Mouse (Mus musculus): ENCODE results near the gene Il16. TPM values are rescaled to one million over a fixed set of nuclear protein-coding genes. Genes with fewer than 3 reads are reported as not detected.

Gene Il16
- total and polyA plus RNA-seq, 2 experiments: 1.5 to 4.1 TPM

GRCm38 (mm10) chr7:83667936-83668645, 77.4 kb downstream of the Il16 start:
- Histone ChIP-seq H3K9ac (ENCODE audit: low read depth, low read length) (no peak overlapping the region), H3K4me3 (ENCODE audit: insufficient read depth, low read depth, low read length) (no peak overlapping the region), H3K27me3 (ENCODE audit: control insufficient read depth, insufficient read depth, low read length) (no peaks in the 10 kb centered on the region), H3K4me1 (ENCODE audit: control insufficient read depth, insufficient read depth, low read length) (no peaks in the 10 kb centered on the region), H3K27ac (replicated peaks; ENCODE audit: insufficient read depth, low read depth, low read length) (no peak overlapping the region), H3K36me3 (ENCODE audit: control insufficient read depth, insufficient read depth, low read length) (no peaks in the 10 kb centered on the region), H3K79me2 (ENCODE audit: control insufficient read depth, insufficient read depth, low read length) (no peaks in the 10 kb centered on the region)
- no peak for TF ChIP-seq CTCF (IDR thresholded peaks at IDR 0.05; ENCODE audit: low read depth, low read length)
- TF ChIP-seq POLR2A (IDR thresholded peaks at IDR 0.05; ENCODE audit: extremely low read depth, insufficient read depth, low read length): no peak
- 53% methylated on average over 5 of the region's 5 CpGs for WGBS
- no peak for DNase-seq (ENCODE audit: extremely low read depth, low read depth, low spot score)

- DNase-seq (ENCODE audit: extremely low read depth, low read depth, low spot score): no peak
- Histone ChIP-seq H3K36me3 (ENCODE audit: control insufficient read depth, insufficient read depth, low read length) (no peaks in the 10 kb centered on the region), H3K27ac (replicated peaks; ENCODE audit: insufficient read depth, low read depth, low read length) (no peak overlapping the region), H3K27me3 (ENCODE audit: control insufficient read depth, insufficient read depth, low read length) (no peaks in the 10 kb centered on the region), H3K9ac (ENCODE audit: low read depth, low read length) (no peak overlapping the region), H3K4me1 (ENCODE audit: control insufficient read depth, insufficient read depth, low read length) (no peaks in the 10 kb centered on the region), H3K4me3 (ENCODE audit: insufficient read depth, low read depth, low read length) (no peak overlapping the region), H3K79me2 (ENCODE audit: control insufficient read depth, insufficient read depth, low read length) (no peaks in the 10 kb centered on the region)
- TF ChIP-seq POLR2A (IDR thresholded peaks at IDR 0.05; ENCODE audit: extremely low read depth, insufficient read depth, low read length): no peak
- no peak for TF ChIP-seq CTCF (IDR thresholded peaks at IDR 0.05; ENCODE audit: low read depth, low read length)
- 84% methylated on average over 4 of the region's 4 CpGs for WGBS
Measured at GRCm38 (mm10) chr7:83666087-83666595, 79.4 kb downstream of the Il16 start.

GRCm38 (mm10) chr7:83662711-83663375, 82.7 kb downstream of the Il16 start:
- Histone ChIP-seq H3K9ac (ENCODE audit: low read depth, low read length) (no peak overlapping the region), H3K36me3 (ENCODE audit: control insufficient read depth, insufficient read depth, low read length) (no peaks in the 10 kb centered on the region), H3K79me2 (ENCODE audit: control insufficient read depth, insufficient read depth, low read length) (no peaks in the 10 kb centered on the region), H3K4me1 (ENCODE audit: control insufficient read depth, insufficient read depth, low read length) (no peaks in the 10 kb centered on the region; the same call in 1 of the 2 replicates), H3K27me3 (ENCODE audit: control insufficient read depth, insufficient read depth, low read length) (no peaks in the 10 kb centered on the region), H3K27ac (replicated peaks; ENCODE audit: insufficient read depth, low read depth, low read length) (no peak overlapping the region), H3K4me3 (ENCODE audit: insufficient read depth, low read depth, low read length) (no peak overlapping the region)
- TF ChIP-seq CTCF (IDR thresholded peaks at IDR 0.05; ENCODE audit: low read depth, low read length): no peak
- TF ChIP-seq POLR2A (IDR thresholded peaks at IDR 0.05; ENCODE audit: extremely low read depth, insufficient read depth, low read length): no peak
- 90% methylated on average over 6 of the region's 6 CpGs for WGBS
- DNase-seq (ENCODE audit: extremely low read depth, low read depth, low spot score): no peak

- H3K4me1 ChIP-seq (ENCODE audit: control insufficient read depth, insufficient read depth, low read length): no peaks in the 10 kb centered on the region; the same call in 1 of the 2 replicates
- no peak overlapping the region for H3K9ac ChIP-seq (ENCODE audit: low read depth, low read length)
- 95% methylated on average over 3 of the region's 3 CpGs for WGBS
- no peaks in the 10 kb centered on the region for H3K79me2 ChIP-seq (ENCODE audit: control insufficient read depth, insufficient read depth, low read length)
- TF ChIP-seq POLR2A (IDR thresholded peaks at IDR 0.05; ENCODE audit: extremely low read depth, insufficient read depth, low read length): no peak
- no peak for TF ChIP-seq CTCF (IDR thresholded peaks at IDR 0.05; ENCODE audit: low read depth, low read length)
- DNase-seq (ENCODE audit: extremely low read depth, low read depth, low spot score): no peak
- H3K36me3 ChIP-seq (ENCODE audit: control insufficient read depth, insufficient read depth, low read length): no peaks in the 10 kb centered on the region
- no peaks in the 10 kb centered on the region for H3K27me3 ChIP-seq (ENCODE audit: control insufficient read depth, insufficient read depth, low read length)
- no peak overlapping the region for H3K27ac ChIP-seq (replicated peaks; ENCODE audit: insufficient read depth, low read depth, low read length)
- no peak overlapping the region for H3K4me3 ChIP-seq (ENCODE audit: insufficient read depth, low read depth, low read length)
Measured at GRCm38 (mm10) chr7:83661763-83662162, 83.8 kb downstream of the Il16 start.

GRCm38 (mm10) chr7:83661031-83661430, 84.5 kb downstream of the Il16 start:
- no peaks in the 10 kb centered on the region for H3K36me3 ChIP-seq (ENCODE audit: control insufficient read depth, insufficient read depth, low read length)
- TF ChIP-seq POLR2A (IDR thresholded peaks at IDR 0.05; ENCODE audit: extremely low read depth, insufficient read depth, low read length): no peak
- no peak for TF ChIP-seq CTCF (IDR thresholded peaks at IDR 0.05; ENCODE audit: low read depth, low read length)
- 94% methylated on average over 10 of the region's 10 CpGs for WGBS

More at GRCm38 (mm10) chr7:83661031-83661430, 84.5 kb downstream of the Il16 start:
- H3K4me1 ChIP-seq (ENCODE audit: control insufficient read depth, insufficient read depth, low read length): no peaks in the 10 kb centered on the region; the same call in 1 of the 2 replicates
- no peak overlapping the region for H3K27ac ChIP-seq (replicated peaks; ENCODE audit: insufficient read depth, low read depth, low read length)
- H3K9ac ChIP-seq (ENCODE audit: low read depth, low read length): no peak overlapping the region
- H3K4me3 ChIP-seq (ENCODE audit: insufficient read depth, low read depth, low read length): no peak overlapping the region
- no peaks in the 10 kb centered on the region for H3K79me2 ChIP-seq (ENCODE audit: control insufficient read depth, insufficient read depth, low read length)
- no peaks in the 10 kb centered on the region for H3K27me3 ChIP-seq (ENCODE audit: control insufficient read depth, insufficient read depth, low read length)
- DNase-seq (ENCODE audit: extremely low read depth, low read depth, low spot score): no peak
